Comparison of ENCODE assay signal across 8 mouse cellular contexts in the genomic region with DNA sequence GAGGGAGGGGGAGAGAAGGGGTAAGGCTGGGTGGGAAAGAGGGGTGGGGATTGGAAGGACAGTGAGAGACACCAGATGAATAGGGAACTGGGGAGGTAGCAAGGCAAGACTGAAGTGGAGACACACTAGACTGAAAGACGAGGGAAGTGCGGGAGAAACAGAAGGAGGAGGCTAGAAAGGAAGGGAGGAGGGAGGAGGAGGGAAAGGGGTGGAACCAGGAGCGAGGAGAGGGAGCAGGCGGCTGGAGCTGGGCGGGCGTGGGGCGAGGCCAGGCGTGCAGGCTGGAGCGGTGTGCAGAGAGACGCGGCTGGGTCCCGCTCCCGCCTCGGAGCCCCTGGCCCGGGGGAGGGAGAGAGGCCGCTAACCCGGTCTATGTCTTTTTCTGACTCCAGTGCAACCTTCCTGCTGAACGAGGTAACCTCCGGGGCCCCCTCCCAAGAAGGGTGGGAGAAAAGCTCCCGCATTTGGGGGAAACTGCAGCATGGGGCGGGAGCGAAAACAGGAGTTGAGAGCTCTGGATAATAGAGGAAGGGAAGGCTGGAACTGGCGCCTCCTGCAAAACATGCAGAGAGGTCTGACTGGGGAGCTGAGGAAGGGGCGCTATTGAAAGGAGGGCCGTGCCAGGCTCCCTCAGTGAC. TPM values are rescaled to one million over a fixed set of nuclear protein-coding genes. Genes with fewer than 3 reads are reported as not detected.
DNase-seq lines count a peak whose midpoint lies in the region; ATAC-seq and TF ChIP-seq lines count a peak whose summit lies in the region.

No protein-coding gene starts in this region.

- DNase-seq in 3134 (ENCODE audit: extremely low read depth, insufficient read length, low spot score): peak; percentile 77
- peak; percentile 77 for DNase-seq in R1 (ENCODE audit: low read depth, low spot score)
- peak; percentile 39 for DNase-seq in heart, postnatal 25 days (ENCODE audit: low spot score)
- peak in 1 of 2 experiments; percentile 67 for DNase-seq in left cerebral cortex, adult 2 months (ENCODE audit: extremely low spot score in 1 of 2, low spot score in 2 of 2)
- peak; percentile 78 for DNase-seq in midbrain, embryonic 10.5 days (ENCODE audit: low spot score)
- no peak for DNase-seq in thymus, postnatal 25 days

- ATAC-seq in embryonic facial prominence, embryonic 15.5 days (ENCODE audit: insufficient number of reproducible peaks, low FRiP score, low TSS enrichment, low read depth): peak; percentile 85
- peak; percentile 78 for ATAC-seq in stomach, embryonic 15.5 days (ENCODE audit: insufficient read depth, low FRiP score, low read depth)

- no peaks in the 10 kb centered on the region for H3K9me3 ChIP-seq in embryonic facial prominence, embryonic 15.5 days (replicated peaks)
- no peaks in the 10 kb centered on the region for H3K9me3 ChIP-seq in midbrain, embryonic 10.5 days (replicated peaks)
- H3K9me3 ChIP-seq in stomach, embryonic 15.5 days: no peaks in the 10 kb centered on the region

- intact Hi-C loops in heart, postnatal 25 days (cut with DNase I): no loop called here
- intact Hi-C loops in left cerebral cortex, adult 2 months (cut with DNase I): no loop called here

- H3K4me1 ChIP-seq in embryonic facial prominence, embryonic 15.5 days: peaks cover 75% of the 10 kb centered on the region
- H3K4me1 ChIP-seq in midbrain, embryonic 10.5 days: peaks cover 91% of the 10 kb centered on the region
- peaks cover 62% of the 10 kb centered on the region for H3K4me1 ChIP-seq in stomach, embryonic 15.5 days

- peak overlapping the region; percentile 75 for H3K4me3 ChIP-seq in embryonic facial prominence, embryonic 15.5 days (replicated peaks)
- H3K4me3 ChIP-seq in left cerebral cortex, adult 2 months: peak overlapping the region; percentile 50
- peak overlapping the region; percentile 90 for H3K4me3 ChIP-seq in midbrain, embryonic 10.5 days
- peak overlapping the region; percentile 89 for H3K4me3 ChIP-seq in stomach, embryonic 15.5 days (replicated peaks)

- H3K27ac ChIP-seq in embryonic facial prominence, embryonic 15.5 days (replicated peaks): peak overlapping the region; percentile 75
- peak overlapping the region; percentile 7; the same call in 1 of the 2 replicates for H3K27ac ChIP-seq in left cerebral cortex, adult 2 months
- H3K27ac ChIP-seq in midbrain, embryonic 10.5 days (replicated peaks): peak overlapping the region; percentile 98
- H3K27ac ChIP-seq in stomach, embryonic 15.5 days: peak overlapping the region; percentile 64

- WGBS in embryonic facial prominence, embryonic 15.5 days: under 1% methylated on average over 25 of the region's 25 CpGs
- WGBS in midbrain, embryonic 10.5 days: under 1% methylated on average over 24 of the region's 25 CpGs
- under 1% methylated on average over 25 of the region's 25 CpGs for WGBS in stomach, embryonic 15.5 days

- peaks cover 8% of the 10 kb centered on the region; the same call in 1 of the 2 replicates for H3K27me3 ChIP-seq in embryonic facial prominence, embryonic 15.5 days
- H3K27me3 ChIP-seq in midbrain, embryonic 10.5 days (ENCODE audit: low read depth, poor library complexity, severe bottlenecking): peaks cover 97% of the 10 kb centered on the region
- peaks cover 22% of the 10 kb centered on the region for H3K27me3 ChIP-seq in stomach, embryonic 15.5 days (replicated peaks)

- no peak for TF ChIP-seq CTCF in left cerebral cortex, adult 2 months (IDR thresholded peaks at IDR 0.05)

- peak overlapping the region; percentile 87 for H3K4me2 ChIP-seq in embryonic facial prominence, embryonic 15.5 days (replicated peaks)
- H3K4me2 ChIP-seq in stomach, embryonic 15.5 days: peak overlapping the region; percentile 94

- no peaks in the 10 kb centered on the region for H3K36me3 ChIP-seq in embryonic facial prominence, embryonic 15.5 days
- H3K36me3 ChIP-seq in midbrain, embryonic 10.5 days: peaks cover 2% of the 10 kb centered on the region; the same call in 1 of the 2 replicates
- no peaks in the 10 kb centered on the region for H3K36me3 ChIP-seq in stomach, embryonic 15.5 days

- H3K9ac ChIP-seq in embryonic facial prominence, embryonic 15.5 days: peak overlapping the region; percentile 40
- H3K9ac ChIP-seq in stomach, embryonic 15.5 days: peak overlapping the region; percentile 65; the same call in 1 of the 2 replicates

RNA-seq across cellular contexts. Expression of gene Cacnb3, which starts 1.6 kb away (rescaled TPM):
- polyA plus RNA-seq in embryonic facial prominence, embryonic 15.5 days (2015; fragmentation: Nextera tagmentation; extraction: Ambion mirVana): 45.7 and 48.2 TPM in 2 replicates
- 1 to 10 TPM; 4.1 TPM for total RNA-seq in heart, postnatal 25 days (2021)
- total RNA-seq in left cerebral cortex, adult 2 months (2021): 100 to 1,000 TPM; 271 to 291 TPM
- 36.1 and 50.9 TPM in 2 replicates for polyA plus RNA-seq in midbrain, embryonic 10.5 days (2016; fragmentation: Nextera tagmentation; extraction: Ambion mirVana)
- polyA plus RNA-seq in stomach, embryonic 15.5 days (2015; fragmentation: Nextera tagmentation; extraction: Ambion mirVana): 29.0 and 32.2 TPM in 2 replicates

RNA-seq across cellular contexts. Expression of gene Adcy6, which starts 22.4 kb away (rescaled TPM):
- polyA plus RNA-seq in embryonic facial prominence, embryonic 15.5 days (2015; fragmentation: Nextera tagmentation; extraction: Ambion mirVana): 18.1 and 19.6 TPM in 2 replicates
- total RNA-seq in heart, postnatal 25 days (2021): 100 to 1,000 TPM; 188 to 238 TPM
- total RNA-seq in left cerebral cortex, adult 2 months (2021): 10 to 100 TPM; 52.7 to 57.4 TPM
- 11.8 and 12.1 TPM in 2 replicates for polyA plus RNA-seq in midbrain, embryonic 10.5 days (2016; fragmentation: Nextera tagmentation; extraction: Ambion mirVana)
- polyA plus RNA-seq in stomach, embryonic 15.5 days (2015; fragmentation: Nextera tagmentation; extraction: Ambion mirVana): 21.9 and 22.5 TPM in 2 replicates

RNA-seq across cellular contexts. Expression of gene Ddx23, which starts 30.5 kb away (rescaled TPM):
- 25.1 and 27.9 TPM in 2 replicates for polyA plus RNA-seq in embryonic facial prominence, embryonic 15.5 days (2015; fragmentation: Nextera tagmentation; extraction: Ambion mirVana)
- total RNA-seq in heart, postnatal 25 days (2021): 10 to 100 TPM; 43.5 to 52.8 TPM
- total RNA-seq in left cerebral cortex, adult 2 months (2021): 10 to 100 TPM; 84.4 to 90.2 TPM
- 27.2 and 30.8 TPM in 2 replicates for polyA plus RNA-seq in midbrain, embryonic 10.5 days (2016; fragmentation: Nextera tagmentation; extraction: Ambion mirVana)
- polyA plus RNA-seq in stomach, embryonic 15.5 days (2015; fragmentation: Nextera tagmentation; extraction: Ambion mirVana): 22.9 and 26.8 TPM in 2 replicates

RNA-seq across cellular contexts. Expression of gene Rnd1, which starts 45.0 kb away (rescaled TPM):
- polyA plus RNA-seq in embryonic facial prominence, embryonic 15.5 days (2015; fragmentation: Nextera tagmentation; extraction: Ambion mirVana): 0.60 and 1.1 TPM in 2 replicates
- total RNA-seq in heart, postnatal 25 days (2021): 1 to 10 TPM; 1.3 to 1.5 TPM
- total RNA-seq in left cerebral cortex, adult 2 months (2021): 10 to 100 TPM; 27.4 to 27.7 TPM
- polyA plus RNA-seq in midbrain, embryonic 10.5 days (2016; fragmentation: Nextera tagmentation; extraction: Ambion mirVana): 7.1 and 9.8 TPM in 2 replicates
- 1.3 and 1.4 TPM in 2 replicates for polyA plus RNA-seq in stomach, embryonic 15.5 days (2015; fragmentation: Nextera tagmentation; extraction: Ambion mirVana)

Comparison
In these comparisons a context has a peak if more than half of its experiments do, and no peak if none do; other contexts are left out.
1. H3K27ac ChIP-seq: peak in every context shown above with its lines; median percentile 98 in midbrain, embryonic 10.5 days; 75 in embryonic facial prominence, embryonic 15.5 days; 64 in stomach, embryonic 15.5 days; 7 in left cerebral cortex, adult 2 months.